Mouse (Mus musculus): Measurements from ENCODE around the gene Emp1.

Emp1 gene

DNA sequence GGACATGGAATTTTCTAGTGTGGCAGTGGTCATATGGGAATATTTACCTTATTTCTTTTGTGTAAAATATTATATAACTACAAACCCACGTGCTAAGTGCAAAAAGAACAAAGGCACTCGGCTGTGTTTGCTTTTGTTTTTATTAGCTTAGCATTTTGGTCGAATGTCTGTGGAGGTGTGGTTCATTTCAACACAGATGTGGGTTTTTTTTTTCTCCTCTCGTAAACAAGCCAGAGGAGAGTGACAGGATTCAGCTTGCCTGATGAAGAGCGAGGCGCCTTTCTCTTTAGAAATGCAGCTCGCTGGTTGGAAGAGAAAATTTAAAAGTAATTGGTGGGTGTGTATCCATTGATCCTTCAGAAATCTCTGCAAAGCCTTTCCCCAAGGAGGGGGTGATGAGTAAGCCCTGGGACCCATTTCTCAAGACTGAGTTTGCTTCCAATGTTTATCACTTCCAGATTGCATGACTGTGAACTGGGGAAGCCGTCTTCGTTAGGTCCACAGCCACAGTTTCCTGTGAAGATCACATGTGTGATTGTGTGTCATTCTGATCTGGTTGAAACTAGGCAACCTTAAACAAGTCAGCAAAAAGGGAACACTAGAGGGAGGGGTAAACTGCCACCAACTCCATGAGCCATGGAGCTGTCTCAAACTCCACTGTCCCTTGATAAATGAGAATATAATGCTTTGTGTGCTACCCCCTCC, 1.8 kb downstream of the Emp1 start:
- no peak for DNase-seq

GRCm38 (mm10) chr6:135364891-135365301, 2.6 kb downstream of the Emp1 start:
- no peak for DNase-seq

- DNase-seq, result no peak
Measured at GRCm38 (mm10) chr6:135365614-135366013, 3.3 kb downstream of the Emp1 start.

DNA sequence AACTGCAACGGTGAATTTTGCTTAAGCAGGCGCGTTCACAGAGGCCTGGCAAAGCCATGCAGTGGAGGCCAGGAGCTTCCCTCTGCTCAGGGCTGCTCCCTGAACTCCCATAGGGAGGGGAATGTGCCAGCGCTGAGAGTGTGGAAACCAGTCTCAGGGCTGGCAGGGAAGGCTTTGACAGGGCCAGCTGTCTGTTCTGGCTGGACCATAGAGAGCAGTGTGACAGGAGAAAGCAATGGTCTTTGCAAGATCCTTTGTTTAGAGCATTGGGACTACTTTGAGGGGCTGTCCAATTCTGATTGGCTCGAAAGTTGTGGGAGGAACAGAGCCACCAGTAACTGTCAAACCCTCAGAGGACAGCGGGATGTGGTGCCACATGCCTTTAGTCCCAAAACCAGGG, 5.9 kb downstream of the Emp1 start:
- DNase-seq, result no peak

DNA sequence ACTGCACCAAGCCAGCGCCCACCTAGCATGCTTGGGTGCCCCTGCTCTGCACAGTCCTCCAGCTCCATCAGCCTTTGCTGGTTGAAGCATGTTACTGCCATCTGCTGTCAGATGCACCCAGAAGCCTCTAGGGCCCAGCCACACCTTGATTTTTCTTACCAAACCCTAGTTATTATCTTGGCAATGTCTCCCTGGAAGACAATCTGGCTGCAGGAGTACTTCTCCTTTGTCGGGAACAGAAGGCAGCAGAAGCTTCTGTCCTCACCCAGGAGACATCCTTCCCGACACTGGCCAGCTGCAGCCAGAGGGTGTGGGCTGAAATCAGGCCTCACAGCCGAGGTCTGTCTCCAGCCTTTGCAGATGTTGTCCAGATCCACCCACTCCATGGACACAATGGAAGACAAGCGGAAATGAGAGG, 7.2 kb downstream of the Emp1 start:
- no peak for DNase-seq

GRCm38 (mm10) chr6:135370954-135371353, 8.6 kb downstream of the Emp1 start:
- DNase-seq, result no peak

DNA sequence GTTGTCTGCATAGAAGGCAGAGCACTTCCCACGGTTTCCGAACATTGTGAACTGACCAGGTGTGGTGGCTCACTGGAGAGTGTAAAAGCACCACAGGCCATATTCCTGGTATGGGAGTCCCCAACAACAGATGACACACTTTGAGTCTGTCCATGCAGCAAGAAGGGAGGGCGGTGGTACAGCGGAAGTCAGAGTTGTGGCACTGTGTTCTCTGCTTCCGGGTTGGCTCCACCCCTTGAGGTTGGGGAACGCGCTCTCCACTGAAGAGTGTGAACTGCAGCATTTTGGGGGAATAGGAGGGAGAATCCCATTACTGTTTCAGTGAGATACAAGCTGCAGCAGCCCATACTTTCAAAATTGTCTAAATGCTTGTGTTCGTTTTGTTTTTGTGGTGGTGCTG, 11.0 kb downstream of the Emp1 start:
- no peak for DNase-seq

DNA sequence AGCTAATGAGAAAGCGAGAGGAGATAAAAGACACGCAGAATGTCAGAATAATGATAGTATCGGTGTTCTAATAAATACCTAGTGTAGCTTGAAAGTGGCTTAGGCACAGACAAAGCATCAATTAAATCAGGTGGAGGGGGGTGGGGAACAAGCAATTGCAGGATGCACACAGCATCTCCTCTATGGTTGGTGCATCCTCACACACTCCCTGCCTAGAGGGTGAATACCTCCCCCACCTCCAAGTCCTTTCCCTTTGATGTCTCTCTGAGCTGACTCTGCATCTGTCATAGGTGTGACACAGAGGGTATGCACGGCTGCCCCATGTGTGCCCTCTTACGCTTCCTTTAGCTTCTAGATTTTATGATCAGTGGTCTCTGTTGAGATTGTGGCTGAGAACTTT, 13.5 kb downstream of the Emp1 start:
- no peak for DNase-seq

- no peak for DNase-seq
Measured at GRCm38 (mm10) chr6:135376248-135376647, 13.9 kb downstream of the Emp1 start.

DNA sequence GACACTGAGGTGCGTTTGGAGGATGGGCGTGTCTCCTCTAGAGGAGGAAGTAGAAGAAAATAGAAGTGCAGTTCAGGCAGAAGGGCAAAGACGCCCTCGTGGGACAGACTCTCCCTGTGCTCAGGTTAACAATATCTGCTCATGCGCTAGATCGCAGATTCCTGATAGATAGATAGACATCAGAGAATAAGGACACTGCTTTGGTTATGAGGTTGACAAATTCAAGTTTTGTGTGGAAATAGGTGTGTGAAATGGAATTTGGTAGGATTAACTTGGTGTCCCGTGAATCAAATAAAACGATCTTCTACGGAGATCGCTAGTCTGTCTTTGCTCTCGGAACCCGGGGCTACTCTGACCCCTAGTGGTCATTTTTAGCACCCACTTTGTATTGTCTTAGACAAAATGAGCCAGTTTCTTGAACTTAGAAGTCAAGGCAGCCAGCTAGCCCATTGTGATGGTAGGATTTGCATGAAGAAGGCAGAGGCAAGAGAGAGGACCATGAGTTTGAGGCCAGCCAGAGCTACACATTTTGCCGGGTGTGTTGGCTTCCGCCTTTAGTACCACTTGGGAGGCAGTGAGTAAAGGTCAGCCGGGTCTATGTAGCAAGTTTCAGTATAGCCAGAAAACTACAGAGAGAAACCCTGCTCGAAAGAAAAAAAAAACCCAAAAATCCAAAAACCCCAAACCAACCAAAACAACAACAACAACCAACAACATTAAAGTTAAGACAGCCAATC, 15.4 kb downstream of the Emp1 start:
- DNase-seq, result peak; percentile 31

DNA sequence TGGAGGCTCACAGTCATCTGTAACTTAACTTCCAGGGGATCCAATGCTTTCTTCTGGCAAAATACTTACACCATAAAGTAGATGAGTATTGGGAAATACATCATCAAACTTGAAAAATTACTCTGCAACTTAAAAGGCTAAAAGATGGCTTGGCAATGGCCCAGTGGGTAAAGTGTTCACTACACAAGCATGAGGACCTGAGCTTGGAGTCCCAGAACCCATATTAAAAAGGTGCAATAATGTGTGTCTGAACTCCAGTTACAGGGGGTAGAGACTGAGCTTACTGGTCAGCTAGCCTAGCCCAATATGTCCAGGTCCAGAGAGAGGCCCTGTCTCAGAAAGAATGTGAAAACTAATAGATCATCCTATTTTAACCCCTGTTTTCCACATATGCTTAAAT, 21.6 kb downstream of the Emp1 start:
- no peak for DNase-seq

- DNase-seq, result no peak
Measured at GRCm38 (mm10) chr6:135385738-135386459, 23.6 kb downstream of the Emp1 start.

DNA sequence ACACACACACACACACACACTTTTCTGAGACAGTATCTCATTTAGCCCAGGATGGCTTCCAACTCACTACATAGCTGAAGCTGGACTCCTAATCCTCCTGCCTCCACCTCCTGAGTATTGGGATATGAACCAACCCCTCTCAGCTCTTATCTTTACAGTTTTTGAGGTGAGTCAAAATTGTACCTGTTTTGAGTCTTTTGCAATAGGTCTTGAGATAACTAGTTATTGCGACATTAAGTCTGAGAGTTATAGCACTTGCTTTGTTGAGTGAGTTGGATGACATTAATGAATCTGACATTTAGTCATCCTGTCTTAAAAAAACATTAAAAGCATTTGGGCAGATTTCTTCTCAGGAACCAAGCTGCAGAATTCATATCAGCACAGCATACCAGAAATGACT, 25.3 kb downstream of the Emp1 start:
- DNase-seq, result no peak

DNA sequence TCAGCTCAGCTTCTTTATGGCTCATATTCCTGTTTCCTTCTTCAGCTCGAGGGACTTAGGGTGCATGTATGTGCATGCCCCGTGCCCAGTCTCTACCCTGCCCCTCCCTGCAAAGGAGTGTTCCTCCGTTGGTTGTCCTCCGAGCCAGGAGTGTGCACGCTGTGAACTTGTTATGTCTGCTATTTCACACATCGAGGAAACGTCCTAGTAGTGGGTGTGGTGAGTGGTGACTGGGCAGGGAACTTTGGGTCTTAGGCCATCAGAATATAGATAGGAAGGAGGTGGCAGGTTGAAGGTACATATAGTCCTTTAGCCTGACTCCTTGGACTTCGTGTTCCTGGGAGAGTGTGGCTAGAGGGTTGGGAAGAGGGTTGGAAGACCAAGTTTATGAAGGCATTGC, 26.4 kb downstream of the Emp1 start:
- no peak for DNase-seq

DNA sequence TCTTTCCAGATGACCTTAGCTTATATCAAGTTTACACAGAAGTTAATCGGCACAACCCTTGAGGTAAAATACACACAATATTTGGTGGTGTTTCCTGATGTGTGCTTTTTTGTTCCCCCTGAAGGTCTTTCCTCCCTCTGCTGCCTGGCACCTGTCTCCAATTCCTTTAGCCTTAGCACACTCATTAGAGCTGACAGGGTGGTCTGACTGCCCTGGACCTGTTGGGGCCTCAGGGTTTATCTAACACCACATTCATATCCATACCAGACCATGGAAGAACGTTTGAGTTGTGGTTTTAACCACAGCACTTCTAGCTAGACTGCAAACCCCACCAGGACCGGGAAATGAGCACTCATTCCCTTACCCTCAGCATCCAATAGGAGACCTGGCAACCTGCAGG, 28.1 kb downstream of the Emp1 start:
- no peak for DNase-seq

DNA sequence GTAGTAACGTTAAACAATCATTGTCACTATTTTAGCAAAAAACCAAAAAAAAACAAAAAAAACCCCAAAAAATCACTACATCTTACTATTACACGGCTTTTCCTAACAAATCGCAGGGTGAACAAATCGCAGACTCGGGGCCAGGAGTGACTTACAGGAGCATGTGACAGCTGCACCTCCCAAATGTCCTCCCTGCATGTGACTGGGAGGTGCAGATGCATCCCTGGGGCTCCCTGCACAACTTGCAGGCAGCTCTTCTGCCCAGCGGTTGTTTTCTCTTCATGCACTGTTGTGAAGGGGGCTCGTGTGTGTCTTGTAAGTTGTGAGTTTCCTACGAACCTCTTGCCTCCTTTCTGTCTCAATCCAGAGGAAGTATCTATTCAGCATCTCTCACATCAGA, 33.0 kb downstream of the Emp1 start:
- DNase-seq, result no peak

- DNase-seq, result no peak
Measured at GRCm38 (mm10) chr6:135397089-135397488, 34.7 kb downstream of the Emp1 start.

DNA sequence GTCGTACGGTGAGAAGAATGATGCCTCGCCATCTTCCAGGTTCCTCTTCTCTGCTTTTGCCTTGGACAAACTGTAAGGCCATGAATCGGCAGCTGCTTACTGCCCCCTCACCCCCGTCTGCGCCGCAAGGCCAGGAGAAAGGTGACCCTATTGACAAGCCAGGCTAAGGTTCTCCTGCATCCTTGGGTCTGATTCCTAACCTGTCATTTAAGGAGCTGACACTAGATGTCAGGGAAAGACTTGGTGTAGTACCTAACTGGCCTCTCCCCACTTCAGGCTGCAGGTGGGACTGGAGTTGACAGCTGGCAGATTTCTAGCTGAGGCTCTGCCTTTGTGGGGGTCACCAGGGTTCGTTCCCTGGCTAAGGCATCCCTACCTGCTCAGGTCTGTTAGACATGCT, 35.4 kb downstream of the Emp1 start:
- DNase-seq, result no peak

- DNase-seq, result peak; percentile 5
Measured at GRCm38 (mm10) chr6:135398801-135399200, 36.5 kb downstream of the Emp1 start.

GRCm38 (mm10) chr6:135400306-135400705, 38.0 kb downstream of the Emp1 start:
- DNase-seq, result peak; percentile 5

GRCm38 (mm10) chr6:135405093-135405492, 42.7 kb downstream of the Emp1 start:
- DNase-seq, result no peak

GRCm38 (mm10) chr6:135407323-135407722, 45.0 kb downstream of the Emp1 start:
- DNase-seq, result no peak

DNA sequence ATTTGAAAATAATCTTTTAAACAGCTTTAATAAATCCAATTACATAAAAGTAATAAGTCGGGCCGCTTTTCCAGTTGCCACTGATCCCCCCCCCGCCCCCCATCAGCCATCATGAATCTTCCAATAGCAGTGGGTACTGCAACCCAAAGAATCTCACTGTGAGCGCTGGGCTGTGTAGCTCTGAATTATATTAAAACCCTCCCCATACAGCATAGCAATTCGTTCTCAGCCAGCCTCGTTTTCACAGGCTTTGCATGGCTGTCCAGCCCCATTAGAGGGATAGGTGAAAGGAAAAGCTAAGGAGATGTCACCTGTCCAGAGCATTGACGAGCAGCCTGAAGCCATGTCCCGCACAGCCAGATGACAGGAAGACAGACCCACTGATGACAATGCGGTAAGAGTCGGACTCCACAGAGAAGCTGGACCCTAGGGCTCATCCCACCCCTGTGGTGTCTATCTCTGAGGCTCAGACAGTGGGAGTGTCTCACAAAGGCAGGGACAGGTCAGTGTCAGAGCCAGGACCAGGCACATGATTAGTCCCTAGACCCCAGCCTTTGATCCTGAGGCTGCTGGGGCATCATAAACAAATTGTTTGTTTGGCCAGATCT, 49.5 kb downstream of the Emp1 start:
- no peak for DNase-seq

GRCm38 (mm10) chr6:135412649-135413048, 50.3 kb downstream of the Emp1 start:
- no peak for DNase-seq
